Mouse (Mus musculus): ENCODE results near the gene Slc35f1. TPM values are rescaled to one million over a fixed set of nuclear protein-coding genes. Genes with fewer than 3 reads are reported as not detected.

Slc35f1 gene
- polyA plus RNA-seq, 1 experiment from 2014 or later, result 0.02 TPM

GRCm38 (mm10) chr10:52779926-52780485, 89.7 kb downstream of the Slc35f1 start:
- ATAC-seq (no peak), DNase-seq (no peak)
- Histone ChIP-seq H3K9me3 (ENCODE audit: low read length) (no peaks in the 10 kb centered on the region), H3K27me3 (ENCODE audit: insufficient read depth, low read length) (no peaks in the 10 kb centered on the region), H3K9ac (replicated peaks) (no peak overlapping the region), H3K27ac (ENCODE audit: low read depth) (no peak overlapping the region), H3K4me1 (ENCODE audit: insufficient read depth) (no peaks in the 10 kb centered on the region), H3K4me3 (ENCODE audit: low read depth, low read length) (no peak overlapping the region), H3K4me2 (ENCODE audit: low read depth, low read length) (no peak overlapping the region), H3K36me3 (replicated peaks; ENCODE audit: insufficient read depth, low read length) (no peaks in the 10 kb centered on the region)
- TF ChIP-seq CTCF (IDR thresholded peaks at IDR 0.05; ENCODE audit: low read depth), result no peak
- no peak for TF ChIP-seq EP300 (IDR thresholded peaks at IDR 0.05; ENCODE audit: low read depth)
- WGBS (ENCODE audit: insufficient replicate concordance), result 63% methylated on average over 4 of the region's 4 CpGs

- no peak overlapping the region for H3K27ac ChIP-seq (ENCODE audit: low read depth)
- H3K36me3 ChIP-seq (replicated peaks; ENCODE audit: insufficient read depth, low read length), result no peaks in the 10 kb centered on the region
- H3K9ac ChIP-seq (replicated peaks), result no peak overlapping the region
- H3K4me3 ChIP-seq (ENCODE audit: low read depth, low read length), result no peak overlapping the region
- TF ChIP-seq CTCF (IDR thresholded peaks at IDR 0.05; ENCODE audit: low read depth), result no peak
- TF ChIP-seq EP300 (IDR thresholded peaks at IDR 0.05; ENCODE audit: low read depth), result no peak
- H3K27me3 ChIP-seq (ENCODE audit: insufficient read depth, low read length), result no peaks in the 10 kb centered on the region
- no peak for DNase-seq
- 72% methylated on average over 2 of the region's 2 CpGs for WGBS (ENCODE audit: insufficient replicate concordance)
- H3K9me3 ChIP-seq (ENCODE audit: low read length), result no peaks in the 10 kb centered on the region
- H3K4me1 ChIP-seq (ENCODE audit: insufficient read depth), result no peaks in the 10 kb centered on the region
- ATAC-seq, result no peak
- no peak overlapping the region for H3K4me2 ChIP-seq (ENCODE audit: low read depth, low read length)
These were observed 96.7 kb downstream of the Slc35f1 start for GRCm38 (mm10) chr10:52787075-52787474.

DNA sequence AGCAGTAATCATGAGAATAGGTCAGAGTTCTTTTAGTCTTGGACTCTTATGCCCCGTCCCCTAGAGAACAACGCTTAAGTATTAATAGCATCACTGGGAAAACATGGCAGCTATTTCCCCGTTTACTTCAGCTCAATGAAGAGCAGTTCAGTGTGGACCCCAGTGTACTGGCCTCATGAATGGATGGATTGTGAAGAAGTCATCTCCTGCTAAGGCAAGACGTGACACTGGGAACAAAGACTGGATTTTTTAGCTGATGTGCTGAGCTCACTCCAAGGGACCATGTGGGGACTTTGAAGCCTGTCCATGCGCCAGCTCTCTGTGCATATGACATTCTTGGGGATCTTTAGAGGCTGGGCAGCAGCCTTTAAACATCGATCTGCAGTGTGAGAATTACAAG, 101.2 kb downstream of the Slc35f1 start:
- Histone ChIP-seq H3K4me1 (ENCODE audit: insufficient read depth) (no peaks in the 10 kb centered on the region), H3K27ac (ENCODE audit: low read depth) (no peak overlapping the region), H3K4me3 (ENCODE audit: low read depth, low read length) (no peak overlapping the region), H3K27me3 (ENCODE audit: insufficient read depth, low read length) (no peaks in the 10 kb centered on the region), H3K9ac (replicated peaks) (no peak overlapping the region), H3K36me3 (replicated peaks; ENCODE audit: insufficient read depth, low read length) (no peaks in the 10 kb centered on the region), H3K9me3 (ENCODE audit: low read length) (no peaks in the 10 kb centered on the region), H3K4me2 (ENCODE audit: low read depth, low read length) (no peak overlapping the region)
- no peak for TF ChIP-seq CTCF (IDR thresholded peaks at IDR 0.05; ENCODE audit: low read depth)
- no peak for TF ChIP-seq EP300 (IDR thresholded peaks at IDR 0.05; ENCODE audit: low read depth)
- DNase-seq (no peak), ATAC-seq (no peak)
- 72% methylated on average over 6 of the region's 6 CpGs for WGBS (ENCODE audit: insufficient replicate concordance)

DNA sequence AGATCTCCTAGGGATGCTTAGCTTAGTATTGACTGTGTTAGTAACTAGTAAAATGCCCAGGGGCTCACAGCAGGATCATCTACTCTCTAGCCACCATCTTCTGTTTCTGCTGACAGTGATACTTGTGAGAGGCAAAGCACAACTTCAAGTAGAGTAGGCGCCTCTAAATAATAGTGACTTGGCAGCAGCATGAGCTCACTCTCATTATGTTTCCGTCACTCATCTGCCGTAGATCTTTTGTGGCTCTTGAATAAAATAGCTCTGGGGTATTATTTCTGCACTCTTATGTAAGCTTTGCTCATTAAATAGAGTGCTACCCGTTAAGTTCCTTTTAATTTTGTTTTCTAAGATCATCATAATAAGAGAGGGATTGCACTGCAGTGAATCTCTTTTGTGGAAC, 107.1 kb downstream of the Slc35f1 start:
- TF ChIP-seq EP300 (IDR thresholded peaks at IDR 0.05; ENCODE audit: low read depth) (no peak), CTCF (IDR thresholded peaks at IDR 0.05; ENCODE audit: low read depth) (no peak)
- no peak for DNase-seq
- 79% methylated on average over 4 of the region's 4 CpGs for WGBS (ENCODE audit: insufficient replicate concordance)

GRCm38 (mm10) chr10:52807808-52808207, 117.5 kb downstream of the Slc35f1 start:
- WGBS (ENCODE audit: insufficient replicate concordance), result 55% methylated on average over 2 of the region's 2 CpGs
- Histone ChIP-seq H3K27ac (ENCODE audit: low read depth) (no peak overlapping the region), H3K9me3 (ENCODE audit: low read length) (no peaks in the 10 kb centered on the region), H3K36me3 (replicated peaks; ENCODE audit: insufficient read depth, low read length) (no peaks in the 10 kb centered on the region), H3K9ac (replicated peaks) (no peak overlapping the region), H3K4me2 (ENCODE audit: low read depth, low read length) (no peak overlapping the region), H3K4me1 (ENCODE audit: insufficient read depth) (no peaks in the 10 kb centered on the region), H3K4me3 (ENCODE audit: low read depth, low read length) (no peak overlapping the region), H3K27me3 (ENCODE audit: insufficient read depth, low read length) (no peaks in the 10 kb centered on the region)
- ATAC-seq, result no peak
- TF ChIP-seq CTCF (IDR thresholded peaks at IDR 0.05; ENCODE audit: low read depth) (no peak), EP300 (IDR thresholded peaks at IDR 0.05; ENCODE audit: low read depth) (no peak)
- DNase-seq, result no peak

More for the DNA sequence above, 107.1 kb downstream of the Slc35f1 start:
- Histone ChIP-seq H3K36me3 (replicated peaks; ENCODE audit: insufficient read depth, low read length) (no peaks in the 10 kb centered on the region), H3K4me1 (ENCODE audit: insufficient read depth) (no peaks in the 10 kb centered on the region), H3K4me3 (ENCODE audit: low read depth, low read length) (no peak overlapping the region), H3K9me3 (ENCODE audit: low read length) (no peaks in the 10 kb centered on the region), H3K9ac (replicated peaks) (no peak overlapping the region), H3K27ac (ENCODE audit: low read depth) (no peak overlapping the region), H3K27me3 (ENCODE audit: insufficient read depth, low read length) (no peaks in the 10 kb centered on the region), H3K4me2 (ENCODE audit: low read depth, low read length) (no peak overlapping the region)
- ATAC-seq, result no peak

GRCm38 (mm10) chr10:52812861-52813260, 122.5 kb downstream of the Slc35f1 start:
- DNase-seq (no peak), ATAC-seq (no peak)
- Histone ChIP-seq H3K36me3 (replicated peaks; ENCODE audit: insufficient read depth, low read length) (no peaks in the 10 kb centered on the region), H3K4me1 (ENCODE audit: insufficient read depth) (no peaks in the 10 kb centered on the region), H3K4me2 (ENCODE audit: low read depth, low read length) (no peak overlapping the region), H3K4me3 (ENCODE audit: low read depth, low read length) (no peak overlapping the region), H3K27ac (ENCODE audit: low read depth) (no peak overlapping the region), H3K9me3 (ENCODE audit: low read length) (no peaks in the 10 kb centered on the region), H3K27me3 (ENCODE audit: insufficient read depth, low read length) (no peaks in the 10 kb centered on the region), H3K9ac (replicated peaks) (no peak overlapping the region)
- 78% methylated on average over 4 of the region's 4 CpGs for whole genome bisulfite sequencing (ENCODE audit: insufficient replicate concordance)
- no peak for TF ChIP-seq EP300 (IDR thresholded peaks at IDR 0.05; ENCODE audit: low read depth)
- no peak for TF ChIP-seq CTCF (IDR thresholded peaks at IDR 0.05; ENCODE audit: low read depth)

DNA sequence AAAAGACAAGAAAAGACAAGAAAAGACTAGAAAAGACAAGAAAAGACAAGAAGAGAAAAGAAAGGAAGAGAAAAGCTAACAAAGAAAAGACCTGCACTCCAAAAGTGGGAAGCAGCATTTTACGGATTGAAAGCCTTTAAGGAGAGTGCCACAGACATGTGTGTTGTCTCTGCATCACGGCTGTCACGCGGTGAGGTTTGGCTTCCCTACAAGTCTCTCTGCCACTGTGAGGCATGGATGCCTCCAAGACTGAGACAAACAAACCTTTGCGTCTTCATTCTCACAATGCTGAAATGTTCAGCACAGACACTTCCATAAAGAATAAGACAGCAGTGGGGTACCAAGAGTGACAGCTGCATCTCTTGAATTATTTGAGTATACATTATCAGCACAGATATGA, 124.0 kb downstream of the Slc35f1 start:
- Histone ChIP-seq H3K9me3 (ENCODE audit: low read length) (no peaks in the 10 kb centered on the region), H3K9ac (replicated peaks) (no peak overlapping the region), H3K36me3 (replicated peaks; ENCODE audit: insufficient read depth, low read length) (no peaks in the 10 kb centered on the region), H3K27ac (ENCODE audit: low read depth) (no peak overlapping the region), H3K27me3 (ENCODE audit: insufficient read depth, low read length) (no peaks in the 10 kb centered on the region), H3K4me3 (ENCODE audit: low read depth, low read length) (no peak overlapping the region), H3K4me2 (ENCODE audit: low read depth, low read length) (no peak overlapping the region), H3K4me1 (ENCODE audit: insufficient read depth) (no peaks in the 10 kb centered on the region)
- no peak for TF ChIP-seq CTCF (IDR thresholded peaks at IDR 0.05; ENCODE audit: low read depth)
- TF ChIP-seq EP300 (IDR thresholded peaks at IDR 0.05; ENCODE audit: low read depth), result no peak
- ATAC-seq (no peak), DNase-seq (no peak)
- WGBS (ENCODE audit: insufficient replicate concordance), result 77% methylated on average over 5 of the region's 5 CpGs

All from liver, postnatal 0 days (tissue).